Mouse (Mus musculus): ENCODE measurements around the gene Spock1.

GRCm38 (mm10) chr13:57793643-57794240 lies 114.4 kb downstream of the Spock1 start:
- TF ChIP-seq CTCF (IDR thresholded peaks at IDR 0.05; ENCODE audit: low read depth, low read length) (no peak), POLR2A (IDR thresholded peaks at IDR 0.05; ENCODE audit: extremely low read depth, insufficient read depth, low read length) (no peak)

Data from liver, adult 2 months (tissue).